Comparison of ENCODE assay signal across 9 mouse cellular contexts in genomic region chr13:28756915-28757765, GRCm38 (mm10).
DNase-seq lines count a peak whose midpoint lies in the region; ATAC-seq and TF ChIP-seq lines count a peak whose summit lies in the region.
"Had no signal": no experiment of that assay in that cellular context is flagged by ENCODE, and none has a peak within 500 bp of the region (broad histone marks: within the 10 kb centered on the region; RNA-seq: fewer than 3 reads in every experiment).

No protein-coding gene starts in this region.

- no peak for TF ChIP-seq CTCF in left cerebral cortex, adult 2 months (IDR thresholded peaks at IDR 0.05)
- TF ChIP-seq CTCF in embryonic fibroblast, embryonic 13.5 days (IDR thresholded peaks at IDR 0.05; ENCODE audit: borderline replicate concordance, insufficient read depth, low read length): no peak
- TF ChIP-seq CTCF in small intestine, adult 2 months (IDR thresholded peaks at IDR 0.05; ENCODE audit: extremely low read depth, insufficient read length, insufficient replicate concordance, low read depth, low read length): no peak

- intact Hi-C loops in left cerebral cortex, adult 2 months (cut with DNase I): loop anchor here (10.0 kb wide), 1 partner anchor 1078 kb away; no protein-coding TSS in a partner anchor
- intact Hi-C loops in left cerebral cortex, postnatal 36 days (cut with DNase I): loop anchor here (5.0 to 10.0 kb wide), 2 partner anchors 40 to 198 kb away; partner anchors contain the start of gene Sox4

- ATAC-seq in hindbrain, embryonic 12.5 days (ENCODE audit: low FRiP score): no peak
- no peak for ATAC-seq in limb, embryonic 14.5 days (ENCODE audit: low FRiP score, low read depth)

- H3K4me3 ChIP-seq in left cerebral cortex, adult 2 months: no peak overlapping the region
- H3K4me3 ChIP-seq in embryonic fibroblast, embryonic 13.5 days (ENCODE audit: insufficient read depth, low read length): no peak overlapping the region
- no peak overlapping the region for H3K4me3 ChIP-seq in hindbrain, embryonic 12.5 days
- H3K4me3 ChIP-seq in limb, embryonic 14.5 days (replicated peaks; ENCODE audit: low read length): peak overlapping the region; percentile 32
- no peak overlapping the region for H3K4me3 ChIP-seq in small intestine, adult 2 months (ENCODE audit: low read depth, low read length)

- no peaks in the 10 kb centered on the region for H3K9me3 ChIP-seq in hindbrain, embryonic 12.5 days (replicated peaks)
- H3K9me3 ChIP-seq in limb, embryonic 14.5 days (ENCODE audit: control insufficient read depth, low read length): no peaks in the 10 kb centered on the region

- TF ChIP-seq POLR2A in embryonic fibroblast, embryonic 13.5 days (IDR thresholded peaks at IDR 0.05; ENCODE audit: low read depth, low read length): peak; percentile 38; the same call in 1 of the 2 replicates
- no peak for TF ChIP-seq POLR2A in limb, embryonic 14.5 days (IDR thresholded peaks at IDR 0.05; ENCODE audit: borderline replicate concordance, extremely low read depth, insufficient read depth, insufficient read length)
- no peak for TF ChIP-seq POLR2A in small intestine, adult 2 months (IDR thresholded peaks at IDR 0.05; ENCODE audit: low read depth, low read length)

- H3K27me3 ChIP-seq in hindbrain, embryonic 12.5 days: no peaks in the 10 kb centered on the region
- H3K27me3 ChIP-seq in limb, embryonic 14.5 days (ENCODE audit: control insufficient read depth, insufficient read depth, low read length): no peaks in the 10 kb centered on the region
- H3K27me3 ChIP-seq in small intestine, adult 2 months (ENCODE audit: control insufficient read depth, insufficient read depth, low read length): no peaks in the 10 kb centered on the region

- 23% methylated on average over 11 of the region's 11 CpGs for WGBS in hindbrain, embryonic 12.5 days
- WGBS in limb, embryonic 14.5 days: 12% methylated on average over 11 of the region's 11 CpGs
- WGBS in small intestine, adult 2 months: 28% methylated on average over 11 of the region's 11 CpGs

- DNase-seq in left cerebral cortex, adult 2 months (ENCODE audit: extremely low spot score in 1 of 2, low spot score in 2 of 2): no peak
- DNase-seq in left cerebral cortex, postnatal 36 days (ENCODE audit: low spot score in 2 of 2): no peak
- DNase-seq in limb, embryonic 14.5 days (ENCODE audit: low spot score): no peak
- DNase-seq in right cerebral cortex, postnatal 14 days: no peak
- no peak for DNase-seq in urinary bladder, adult 2 months (ENCODE audit: low spot score)

- H3K27ac ChIP-seq in left cerebral cortex, adult 2 months: peak overlapping the region; percentile 82
- H3K27ac ChIP-seq in embryonic fibroblast, embryonic 13.5 days (ENCODE audit: insufficient read depth, low read length): peak overlapping the region; percentile 98
- peak overlapping the region; percentile 78 for H3K27ac ChIP-seq in hindbrain, embryonic 12.5 days
- H3K27ac ChIP-seq in limb, embryonic 14.5 days (replicated peaks; ENCODE audit: low read depth, low read length): peak overlapping the region; percentile 84
- peak overlapping the region; percentile 67 for H3K27ac ChIP-seq in small intestine, adult 2 months (ENCODE audit: insufficient read depth, low read depth, low read length)
- H3K27ac ChIP-seq: macrophage had no signal

- H3K4me2 ChIP-seq in hindbrain, embryonic 12.5 days (replicated peaks): peak overlapping the region; percentile 56
- H3K4me2 ChIP-seq in limb, embryonic 14.5 days (replicated peaks; ENCODE audit: low read depth, low read length, severe bottlenecking): peak overlapping the region; percentile 68

- peaks cover 21% of the 10 kb centered on the region for H3K4me1 ChIP-seq in embryonic fibroblast, embryonic 13.5 days (ENCODE audit: control insufficient read depth, insufficient read depth, low read length)
- peaks cover 39% of the 10 kb centered on the region for H3K4me1 ChIP-seq in hindbrain, embryonic 12.5 days
- H3K4me1 ChIP-seq in limb, embryonic 14.5 days (ENCODE audit: control insufficient read depth, insufficient read depth, low read length): peaks cover 51% of the 10 kb centered on the region
- peaks cover 5% of the 10 kb centered on the region for H3K4me1 ChIP-seq in small intestine, adult 2 months (ENCODE audit: control insufficient read depth, insufficient read depth, insufficient read length, low read length)

- H3K9ac ChIP-seq in hindbrain, embryonic 12.5 days: no peak overlapping the region
- H3K9ac ChIP-seq in limb, embryonic 14.5 days (ENCODE audit: low read depth, low read length, severe bottlenecking): peak overlapping the region; percentile 34; the same call in 1 of the 2 replicates

- no peaks in the 10 kb centered on the region for H3K36me3 ChIP-seq in hindbrain, embryonic 12.5 days
- H3K36me3 ChIP-seq in limb, embryonic 14.5 days (ENCODE audit: control insufficient read depth, insufficient read depth, low read length): no peaks in the 10 kb centered on the region
- no peaks in the 10 kb centered on the region for H3K36me3 ChIP-seq in small intestine, adult 2 months (ENCODE audit: control insufficient read depth, insufficient read depth, low read length)
